20 mouse cellular contexts compared by ENCODE assay signal in the genomic region with DNA sequence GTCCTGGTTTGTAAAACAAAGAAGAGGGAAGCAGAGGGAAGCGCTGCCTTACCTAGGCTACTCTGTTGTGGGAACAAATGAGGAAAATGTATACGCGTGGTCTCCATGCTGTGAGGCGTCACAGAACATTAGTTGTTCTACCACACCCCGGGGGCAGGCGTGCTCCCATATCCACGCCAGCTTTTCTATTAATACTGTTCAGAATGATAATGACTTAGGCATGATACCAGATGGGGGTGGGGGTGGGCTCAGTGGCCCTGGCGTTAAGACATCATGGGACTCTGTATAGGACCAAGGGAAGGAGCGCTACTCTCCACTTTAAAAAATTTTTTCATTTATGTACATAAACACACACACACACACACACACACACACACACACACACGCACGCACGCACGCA. TPM values are rescaled to one million over a fixed set of nuclear protein-coding genes. Genes with fewer than 3 reads are reported as not detected.
"Had no signal": no experiment of that assay in that cellular context is flagged by ENCODE, and none has a peak within 500 bp of the region (broad histone marks: within the 10 kb centered on the region; RNA-seq: fewer than 3 reads in every experiment).

No protein-coding gene starts in this region.

- H3K4me1 ChIP-seq: midbrain, embryonic 12.5 days; stomach, embryonic 15.5 days had no signal

- H3K27me3 ChIP-seq: stomach, embryonic 15.5 days had no signal

- H3K36me3 ChIP-seq: midbrain, embryonic 10.5 days; midbrain, embryonic 12.5 days; stomach, embryonic 15.5 days had no signal

- H3K4me3 ChIP-seq: midbrain, embryonic 10.5 days; midbrain, embryonic 12.5 days; myocyte; stomach, embryonic 15.5 days had no signal

- H3K9me3 ChIP-seq: midbrain, embryonic 10.5 days; midbrain, embryonic 12.5 days; stomach, embryonic 15.5 days had no signal

- H3K4me2 ChIP-seq: lung, embryonic 14.5 days; midbrain, embryonic 12.5 days; stomach, embryonic 15.5 days had no signal

- H3K9ac ChIP-seq: lung, embryonic 14.5 days; midbrain, embryonic 12.5 days; stomach, embryonic 15.5 days had no signal

- H3K27ac ChIP-seq: midbrain, embryonic 12.5 days; stomach, embryonic 15.5 days; stomach, postnatal 0 days had no signal

- DNase-seq: lung, adult 18-20 months; lung, embryonic 14.5 days; lung, postnatal 10 days; lung, postnatal 4 days; midbrain, embryonic 14.5 days; retina, postnatal 1 day; right cerebral cortex, adult 18-20 months; thymus, adult 2 months; thymus, postnatal 25 days; thymus, postnatal 4 days had no signal

- ATAC-seq: midbrain, embryonic 16.5 days had no signal

RNA-seq across cellular contexts. Expression of gene Trim29, which starts 40.4 kb away (rescaled TPM):
- total RNA-seq: megakaryocyte, adult 5-6 weeks; megakaryocyte-erythroid progenitor cell, adult 5-6 weeks had no signal
- polyA plus RNA-seq: liver, embryonic 16.5 days; midbrain, embryonic 14.5 days; neural tube, embryonic 14.5 days had no signal
